Mouse (Mus musculus): Measurements from ENCODE around the gene Tfcp2.

The Tfcp2 gene

DNA sequence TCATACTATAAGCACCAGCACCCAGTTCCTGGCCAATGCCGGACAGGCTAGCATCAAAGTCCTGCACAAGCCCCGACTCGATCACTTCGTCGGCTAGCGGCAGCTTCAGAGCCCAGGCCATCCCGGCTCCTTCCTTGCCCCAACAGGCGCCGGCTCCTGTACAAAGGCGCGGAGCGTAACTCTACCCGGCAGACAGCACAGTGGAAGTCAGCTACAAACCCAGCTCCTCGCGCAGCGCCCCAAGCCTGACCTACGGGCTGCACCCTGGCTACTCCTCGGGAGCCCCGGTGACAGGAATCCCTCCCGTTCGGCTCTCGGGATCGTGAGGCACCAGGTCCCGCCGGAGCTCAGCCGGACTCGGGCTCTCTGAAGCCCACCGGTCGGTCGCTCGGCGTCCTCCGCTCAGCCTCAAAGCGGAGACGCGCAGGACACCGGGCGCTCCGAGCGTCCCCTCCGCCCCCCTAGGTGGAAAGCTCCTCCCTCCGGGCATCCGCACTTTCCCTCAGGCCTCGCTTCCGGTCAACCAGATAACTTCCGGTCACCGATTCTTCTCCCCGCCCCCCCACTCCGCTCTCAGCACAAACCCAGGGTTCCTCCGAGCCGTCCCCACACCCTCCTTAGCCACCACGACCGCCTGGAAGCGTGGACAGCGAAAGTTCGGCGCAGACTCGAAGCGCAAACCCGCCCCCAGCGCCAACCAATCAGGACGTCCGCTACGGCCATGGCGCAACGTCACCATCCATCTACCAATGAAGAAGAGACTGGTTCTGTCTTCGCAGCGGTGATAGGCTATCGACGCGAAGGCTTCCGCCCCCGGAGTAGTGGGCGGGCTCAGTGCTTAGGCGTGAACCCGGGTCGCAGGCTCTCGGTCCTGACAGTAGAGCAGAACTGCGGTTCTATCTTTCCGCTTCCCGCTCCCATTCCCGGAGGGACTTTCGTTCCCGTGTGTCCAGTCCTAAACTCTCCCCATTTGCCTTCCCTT, at the start of gene Tfcp2:
Tfcp2 (minus strand) TSS at position 683 of the 982 bp plus-strand sequence.
- peak; percentile 99 to 100 for DNase-seq (ENCODE audit: low spot score in 2 of 2)

DNA sequence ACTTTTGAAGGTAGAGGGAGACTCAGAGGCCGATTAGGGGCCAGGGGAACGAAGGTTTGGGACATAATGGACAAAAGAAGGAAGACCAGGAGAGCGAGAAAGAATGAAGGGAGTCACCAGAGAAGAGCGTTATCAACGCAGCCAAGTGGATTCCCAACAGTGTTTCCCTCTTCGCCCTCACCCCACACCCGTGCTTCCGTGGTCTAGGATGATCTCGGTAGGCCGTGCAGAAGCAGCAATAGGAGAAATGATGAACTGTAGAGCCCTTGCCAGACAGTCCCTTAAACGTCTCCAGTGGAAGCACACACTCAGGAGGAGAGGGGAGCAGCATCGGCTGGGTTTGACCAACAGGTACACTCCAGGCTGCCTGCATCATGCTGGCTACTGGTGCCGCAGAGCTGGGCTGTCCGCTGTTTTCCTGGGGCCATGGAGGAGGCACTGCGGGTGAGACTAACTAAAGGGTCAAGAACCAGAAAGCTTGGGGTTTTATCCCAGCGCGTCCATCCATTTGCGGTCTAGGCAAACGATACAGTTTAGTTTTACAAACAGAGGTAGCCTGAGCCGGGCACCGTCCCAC, 49.0 kb upstream of the Tfcp2 start:
- DNase-seq (ENCODE audit: low spot score in 2 of 2): no peak

DNA sequence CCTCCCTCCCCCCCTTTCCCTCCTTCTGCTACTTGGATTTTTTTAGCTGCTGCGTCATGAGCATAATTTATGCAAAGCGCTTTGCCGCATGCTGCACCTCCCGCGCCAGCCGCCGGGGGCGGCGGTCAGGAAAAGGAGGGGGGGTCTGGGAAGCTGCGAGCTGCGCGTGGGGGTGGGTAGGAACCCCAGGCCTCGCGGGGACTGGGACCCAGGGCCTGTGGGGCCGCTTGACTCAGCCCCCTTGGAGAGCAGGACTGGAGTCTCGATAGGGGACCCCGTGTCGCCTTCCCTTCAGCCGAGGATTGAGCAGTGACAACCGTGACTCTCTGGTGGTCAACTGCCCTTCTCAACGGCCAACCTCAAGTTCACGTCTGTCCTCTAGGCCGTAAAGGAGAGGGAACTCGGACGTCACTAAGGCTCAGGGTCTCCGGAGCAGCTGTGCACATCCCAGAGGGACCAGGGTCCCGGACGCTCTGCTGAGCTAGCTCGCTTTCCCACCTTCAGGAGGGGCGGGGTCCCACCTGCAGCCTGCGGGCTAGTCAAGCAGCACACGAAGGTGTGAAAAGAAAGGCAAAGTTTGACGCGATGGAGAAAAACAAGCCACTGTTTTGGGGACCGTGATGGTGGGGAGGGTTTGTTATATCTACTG, 48.4 kb upstream of the Tfcp2 start:
- DNase-seq (ENCODE audit: low spot score in 2 of 2): peak; percentile 64 to 71

DNA sequence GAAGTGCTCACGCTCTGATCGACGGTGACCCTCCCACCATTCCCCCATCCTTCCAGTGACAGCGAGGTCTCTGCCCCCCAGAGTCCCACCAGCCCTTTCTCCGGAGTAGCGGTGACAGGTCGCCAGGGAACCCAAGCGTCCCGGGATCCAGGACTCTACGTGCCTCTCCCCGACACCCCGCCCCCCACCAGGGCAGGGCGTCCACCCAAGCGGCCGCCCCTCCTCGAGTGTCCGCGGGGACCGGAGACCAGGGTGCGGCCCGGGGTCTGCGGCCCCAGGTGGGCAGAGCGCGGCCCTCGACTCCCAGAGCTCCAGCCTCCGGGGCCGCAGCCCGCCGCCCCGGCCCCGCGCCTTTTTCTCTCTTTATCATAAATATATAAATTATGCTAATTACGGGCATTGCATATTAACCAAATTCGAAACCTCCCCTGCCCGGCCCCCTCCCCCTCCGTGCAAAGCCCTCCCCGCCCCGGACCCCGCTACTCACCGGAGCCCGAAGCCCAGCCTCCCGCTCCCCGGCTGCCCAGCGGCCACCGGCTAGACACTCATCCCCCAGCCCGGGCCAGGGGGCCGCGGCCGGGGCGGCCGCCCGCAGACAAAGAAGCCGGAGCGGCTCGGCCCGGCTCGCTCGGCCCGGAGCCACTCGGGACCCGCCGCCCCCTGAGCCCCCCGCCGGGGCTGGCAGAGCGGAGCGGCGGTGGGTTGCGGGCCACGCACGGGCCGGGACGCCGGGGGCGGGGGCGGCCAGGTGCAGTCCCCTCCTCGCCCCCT, 47.7 kb upstream of the Tfcp2 start, which contains the start of gene Pou6f1:
Pou6f1 (minus strand) TSS at position 709 of the 771 bp plus-strand sequence.
- DNase-seq (ENCODE audit: low spot score in 2 of 2): peak; percentile 36 to 43

DNA sequence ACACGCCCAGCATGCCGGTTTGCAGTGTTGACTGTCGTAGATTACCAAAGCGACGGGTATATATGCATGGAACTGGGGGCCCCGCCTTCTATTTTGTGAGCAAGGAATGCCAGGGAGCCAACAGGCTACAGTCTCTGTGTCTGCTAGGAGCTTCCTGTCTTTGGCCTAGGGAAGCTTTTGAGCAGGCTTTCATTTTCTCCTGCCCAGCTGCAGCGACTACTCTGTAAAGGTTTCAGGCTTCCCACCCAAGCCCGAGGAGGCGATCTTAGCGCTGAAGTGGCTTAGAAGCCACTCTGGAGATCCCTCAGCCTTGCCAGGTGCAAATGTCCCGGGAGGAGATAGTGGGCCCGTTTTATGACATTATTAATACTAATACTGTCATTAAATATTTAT, 47.1 kb upstream of the Tfcp2 start:
- peak; percentile 40 to 56 for DNase-seq (ENCODE audit: low spot score in 2 of 2)

DNA sequence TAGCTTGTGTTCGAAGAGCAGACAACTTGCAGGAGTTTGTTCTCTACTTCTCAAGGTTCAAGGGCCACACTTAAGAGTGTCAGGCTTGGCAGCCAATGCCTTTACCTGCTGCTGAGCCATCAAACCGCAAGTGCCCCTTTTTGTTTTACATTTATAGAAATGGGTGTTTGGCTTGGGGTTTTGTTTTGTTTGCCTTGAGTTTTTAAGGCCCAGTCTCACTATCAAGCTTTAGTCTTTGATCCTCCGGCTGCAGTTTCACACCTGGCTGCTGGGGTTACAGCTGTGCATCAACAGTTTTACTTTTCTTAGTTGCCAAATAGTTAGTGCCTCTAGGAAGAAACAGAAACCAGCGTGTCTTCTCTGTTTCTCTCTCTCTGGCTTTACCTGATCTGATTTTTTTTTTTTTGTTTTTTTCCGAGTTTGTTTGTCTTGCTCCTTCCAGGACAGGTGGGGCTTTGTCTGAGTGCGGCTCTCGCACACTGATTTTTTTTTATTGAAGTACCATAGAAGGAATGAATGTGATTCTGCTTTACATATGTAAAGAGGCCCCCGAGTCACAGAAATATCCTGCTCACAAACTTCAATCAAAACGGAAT, 46.6 kb upstream of the Tfcp2 start:
- no peak for DNase-seq (ENCODE audit: low spot score in 2 of 2)

DNA sequence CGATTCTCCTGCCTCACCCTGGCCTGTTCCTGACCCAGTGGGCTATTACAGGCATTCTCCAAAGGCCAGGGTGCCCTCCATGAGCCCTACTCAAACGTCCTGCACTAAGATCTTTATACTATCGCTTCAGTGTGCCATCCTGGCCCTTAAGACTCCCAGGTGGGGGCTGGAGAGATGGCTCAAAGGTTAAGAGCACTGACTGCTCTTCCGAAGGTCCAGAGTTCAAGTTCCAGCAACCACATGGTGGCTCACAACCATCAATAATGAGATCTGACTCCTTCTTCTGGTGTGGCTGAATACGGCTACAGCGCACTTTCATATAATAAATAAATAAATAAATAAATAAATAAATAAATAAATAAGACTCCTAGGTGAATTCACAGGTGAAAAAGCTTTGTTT, 41.0 kb upstream of the Tfcp2 start:
- no peak for DNase-seq (ENCODE audit: low spot score in 2 of 2)

DNA sequence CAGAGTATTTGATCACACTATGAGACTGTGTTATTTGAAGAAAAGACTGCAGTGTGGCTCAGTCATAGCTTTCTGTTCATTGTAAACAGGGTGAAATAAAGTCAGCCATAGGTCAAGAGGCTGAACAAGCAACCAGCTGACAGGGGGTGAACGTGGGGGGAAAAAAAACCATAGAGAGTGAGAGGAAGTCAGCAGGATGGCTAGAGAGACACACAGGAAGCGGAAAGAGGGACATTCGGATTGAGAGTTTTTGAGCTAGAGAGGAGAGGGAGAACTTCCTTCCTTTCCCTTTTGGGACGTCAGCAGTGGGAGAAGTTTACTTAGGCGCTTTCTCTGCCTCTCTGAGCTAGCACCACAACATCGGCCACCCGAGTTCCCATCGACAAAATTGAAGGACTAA, 38.6 kb upstream of the Tfcp2 start:
- DNase-seq (ENCODE audit: low spot score in 2 of 2): no peak

DNA sequence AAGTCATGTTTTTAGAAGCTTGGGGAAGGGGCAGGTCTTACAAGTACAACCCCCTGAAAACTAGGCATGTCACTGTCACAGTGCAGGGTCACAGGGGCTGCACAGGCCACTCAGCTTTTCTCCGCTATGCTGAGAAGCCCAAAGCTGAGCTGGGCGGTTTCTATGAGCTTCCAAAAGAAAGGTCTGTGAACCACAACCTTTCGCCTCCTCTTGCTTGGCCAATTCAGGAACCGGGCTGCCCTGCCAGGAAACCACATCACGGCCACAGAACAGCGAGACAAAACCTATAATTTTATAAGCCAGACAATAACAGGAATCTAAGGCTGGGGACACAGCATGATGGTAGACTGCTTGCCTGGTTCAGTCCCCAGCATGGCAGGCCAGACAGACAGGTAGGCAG, 36.5 kb upstream of the Tfcp2 start:
- no peak for DNase-seq (ENCODE audit: low spot score in 2 of 2)

DNA sequence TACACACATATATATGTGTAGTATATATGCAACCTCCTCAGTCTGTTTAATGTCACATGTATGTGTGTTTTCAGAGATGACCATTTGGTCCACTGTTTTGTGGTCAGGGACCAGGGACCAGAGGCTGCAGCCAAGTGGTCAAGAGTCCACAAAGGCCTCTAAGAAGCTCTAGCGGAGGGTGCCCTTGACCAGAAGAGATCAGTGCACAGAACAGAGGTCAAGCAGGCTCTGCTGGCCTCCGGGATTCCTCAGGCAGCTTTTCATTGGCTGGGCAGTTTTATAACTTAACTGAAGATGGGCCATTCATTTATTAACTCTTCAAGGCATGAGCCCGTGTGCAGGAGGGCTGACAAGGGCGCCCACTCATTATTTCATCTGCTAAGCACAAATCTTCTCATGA, 35.4 kb upstream of the Tfcp2 start:
- DNase-seq (ENCODE audit: low spot score in 2 of 2): no peak

DNA sequence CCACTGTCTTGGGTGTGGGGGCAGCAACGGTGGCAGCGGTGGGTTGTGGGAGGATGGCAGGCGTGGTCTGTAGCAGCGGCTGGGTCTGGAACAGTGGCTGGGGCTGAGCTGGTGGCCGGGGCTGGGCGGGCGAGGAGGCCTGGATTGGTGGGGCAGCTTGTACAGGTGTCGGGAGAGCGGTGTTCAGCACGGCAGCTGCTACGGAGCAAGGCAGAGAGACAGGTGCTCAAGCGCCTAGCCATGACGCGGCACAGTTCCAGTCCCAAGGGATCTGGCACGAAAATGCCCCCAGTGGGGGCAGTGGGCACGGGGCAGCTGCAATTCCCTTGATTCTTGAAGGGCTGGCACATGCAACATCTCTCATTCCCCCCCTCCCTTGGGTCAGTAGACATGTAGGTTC, 34.1 kb upstream of the Tfcp2 start:
- DNase-seq (ENCODE audit: low spot score in 2 of 2): no peak

DNA sequence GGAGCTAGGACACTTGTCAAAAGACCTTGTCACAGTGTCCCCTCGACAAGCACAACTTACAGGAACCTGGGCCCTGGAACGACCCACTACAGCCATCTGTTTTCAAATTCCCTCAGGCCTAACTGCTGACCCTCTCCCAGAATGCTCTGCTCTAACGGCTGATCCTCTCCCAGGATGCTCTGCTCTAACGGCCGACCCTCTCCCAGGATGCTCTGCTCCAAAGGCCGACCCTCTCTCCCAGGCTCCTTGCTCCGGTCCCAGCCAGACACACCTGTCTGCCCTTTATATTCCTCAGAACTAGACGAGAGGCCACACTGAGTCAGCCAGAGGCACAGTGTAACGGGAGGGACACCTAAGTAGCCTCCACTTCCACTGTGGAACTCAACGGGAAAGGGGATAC, 28.3 kb upstream of the Tfcp2 start:
- no peak for DNase-seq (ENCODE audit: low spot score in 2 of 2)

DNA sequence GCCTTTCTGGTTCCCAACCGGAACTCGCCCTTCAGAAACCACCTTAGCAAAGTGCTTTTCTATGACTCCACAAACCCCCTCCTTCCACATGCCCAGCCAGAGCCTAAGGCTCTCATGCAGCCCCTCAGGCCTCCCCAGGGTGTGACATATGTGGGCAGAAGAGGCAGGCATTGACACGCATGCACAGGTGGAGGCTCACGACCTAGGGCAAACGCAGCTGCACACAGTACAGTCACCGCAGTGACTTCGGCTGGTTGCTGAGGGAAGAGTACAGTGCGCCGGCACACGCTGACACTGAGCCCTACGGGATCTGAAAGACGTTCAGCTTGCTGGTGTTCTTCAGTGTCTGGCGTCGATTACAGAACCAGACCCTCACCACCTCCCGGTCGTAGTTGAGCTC, 26.2 kb upstream of the Tfcp2 start:
- no peak for DNase-seq (ENCODE audit: low spot score in 2 of 2)

DNA sequence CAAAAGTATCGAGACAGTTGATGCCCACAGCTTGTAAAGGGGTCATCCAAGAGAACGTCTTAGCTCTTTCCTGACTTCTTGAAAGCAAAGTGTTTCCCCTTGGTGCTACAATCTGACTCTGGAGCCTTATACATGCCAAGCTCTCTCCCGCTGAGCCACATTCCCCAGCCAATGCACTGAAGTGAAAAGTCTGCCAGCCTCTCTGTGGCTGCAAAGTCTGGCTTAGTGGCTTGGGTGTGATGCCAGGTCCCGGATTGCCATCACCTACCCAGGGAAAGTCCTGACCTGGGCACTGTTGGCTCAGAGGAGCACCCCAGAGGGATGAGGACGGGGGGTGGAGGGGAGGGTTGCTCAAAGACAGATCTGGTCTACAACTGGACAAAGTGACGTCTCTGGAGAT, 25.0 kb upstream of the Tfcp2 start:
- no peak for DNase-seq (ENCODE audit: low spot score in 2 of 2)

DNA sequence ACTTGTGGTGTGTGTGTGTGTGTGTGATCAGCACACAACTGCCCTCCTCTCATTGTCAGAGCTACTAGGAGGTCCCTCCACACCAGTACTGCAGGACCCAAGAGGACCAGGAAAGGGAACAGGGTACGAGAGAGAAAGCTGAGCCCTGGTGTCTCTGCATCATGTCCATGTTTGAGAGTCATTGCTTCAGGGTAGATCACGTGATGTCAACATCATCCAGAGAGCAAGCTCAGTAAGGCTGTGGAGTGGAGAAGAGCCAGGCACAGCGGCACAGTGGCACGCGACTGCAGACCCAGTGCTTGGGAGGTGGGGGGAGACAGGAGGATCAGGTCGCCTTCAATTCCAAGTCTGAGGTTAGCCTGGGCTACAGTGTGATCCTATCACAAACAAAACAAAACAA, 24.6 kb upstream of the Tfcp2 start:
- no peak for DNase-seq (ENCODE audit: low spot score in 2 of 2)

DNA sequence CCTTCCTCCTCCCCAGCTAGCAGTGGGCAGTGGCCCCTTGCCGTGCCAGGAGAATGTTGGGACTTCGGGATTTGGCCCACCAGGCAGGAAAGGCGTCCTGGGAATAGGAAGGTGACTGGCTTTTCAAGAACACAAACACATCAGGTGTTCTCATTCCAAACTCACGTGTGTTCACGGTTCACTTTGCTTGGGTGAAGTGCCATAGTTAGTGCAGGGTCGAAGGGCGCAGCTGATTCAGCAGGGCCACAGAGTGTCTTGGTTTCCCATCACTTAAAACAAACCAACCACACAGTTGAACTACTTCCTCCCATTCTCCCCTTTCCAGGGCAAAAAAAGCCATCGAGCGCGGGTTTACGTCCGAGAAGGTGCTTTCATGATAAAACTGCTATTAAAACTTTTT, 23.6 kb upstream of the Tfcp2 start:
- DNase-seq (ENCODE audit: low spot score in 2 of 2): no peak

DNA sequence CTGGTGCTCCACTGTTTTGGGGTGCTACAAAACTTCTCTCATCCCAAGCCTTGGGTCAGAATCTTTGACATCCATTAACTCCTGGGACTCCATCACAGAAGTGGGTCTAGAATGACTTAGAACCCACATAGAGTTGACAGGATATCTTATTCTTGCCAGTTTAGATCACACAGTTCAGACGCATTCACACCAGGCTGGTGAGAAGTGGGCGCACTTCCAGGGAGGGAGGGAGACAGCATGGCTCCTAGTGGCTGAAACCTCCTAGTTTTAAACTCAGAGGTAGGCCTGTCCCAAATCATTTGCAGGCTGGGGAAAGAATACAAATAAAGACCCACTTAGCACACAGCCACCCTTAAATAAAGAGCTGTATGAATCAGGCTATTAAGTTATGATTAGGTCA, 22.6 kb upstream of the Tfcp2 start:
- no peak for DNase-seq (ENCODE audit: low spot score in 2 of 2)

DNA sequence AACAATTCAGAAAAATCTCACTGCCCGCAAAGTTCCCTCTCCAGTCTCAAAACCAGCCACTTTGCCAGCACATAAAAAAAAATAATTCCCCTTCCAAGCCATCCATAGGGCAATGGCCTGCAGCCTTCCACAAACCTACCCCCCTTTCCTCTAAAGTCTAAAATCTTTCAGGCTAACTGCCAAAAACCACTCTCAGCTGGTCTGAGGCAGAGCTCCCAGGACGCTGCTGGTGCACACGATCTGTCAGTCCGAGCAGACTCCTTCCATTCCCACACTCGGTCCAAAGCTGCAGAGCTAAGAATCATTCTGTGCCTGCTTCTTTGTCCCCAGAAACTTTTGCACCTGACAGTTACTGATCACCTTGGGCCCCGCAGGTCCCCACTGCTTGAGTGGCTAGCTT, 22.1 kb upstream of the Tfcp2 start:
- DNase-seq (ENCODE audit: low spot score in 2 of 2): no peak

DNA sequence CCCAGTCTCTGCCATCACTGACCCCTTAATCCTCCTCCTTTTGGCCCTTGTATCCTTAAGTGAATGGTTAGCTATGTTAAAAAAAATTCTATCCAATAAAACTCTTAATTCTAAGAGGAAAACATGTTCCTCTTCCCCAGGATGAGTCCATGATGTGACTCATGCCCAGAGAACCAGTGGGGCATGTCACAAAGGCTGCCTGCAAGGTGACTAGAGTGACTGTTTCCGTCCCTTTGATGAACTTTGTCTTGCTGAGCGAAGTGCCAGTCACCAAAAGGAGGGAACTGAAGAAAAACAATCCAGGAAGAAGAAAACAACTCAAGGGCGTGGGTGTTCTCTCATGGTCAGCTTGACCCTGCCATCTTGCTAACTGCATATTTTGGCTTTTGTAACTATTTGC, 17.4 kb upstream of the Tfcp2 start:
- DNase-seq (ENCODE audit: low spot score in 2 of 2): no peak

DNA sequence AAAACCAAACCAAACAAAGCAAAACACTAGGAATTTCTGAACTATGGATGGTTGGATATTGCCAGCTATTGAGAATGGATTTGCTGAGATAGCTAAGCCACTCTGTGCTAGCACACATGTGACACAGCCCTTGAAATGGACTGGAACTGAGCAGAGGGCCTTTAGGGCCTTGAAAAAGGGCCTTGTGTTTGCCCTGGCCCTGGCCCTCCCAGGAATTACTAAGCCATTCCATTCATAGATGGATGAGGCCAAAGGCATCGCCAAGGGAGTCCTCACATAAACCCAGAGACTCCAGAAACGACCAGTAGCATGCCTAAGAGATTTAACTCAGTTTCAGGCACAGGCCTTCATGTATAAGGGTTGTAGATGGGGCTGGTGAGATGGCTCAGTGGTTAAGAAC, 14.7 kb upstream of the Tfcp2 start:
- DNase-seq (ENCODE audit: low spot score in 2 of 2): no peak

DNA sequence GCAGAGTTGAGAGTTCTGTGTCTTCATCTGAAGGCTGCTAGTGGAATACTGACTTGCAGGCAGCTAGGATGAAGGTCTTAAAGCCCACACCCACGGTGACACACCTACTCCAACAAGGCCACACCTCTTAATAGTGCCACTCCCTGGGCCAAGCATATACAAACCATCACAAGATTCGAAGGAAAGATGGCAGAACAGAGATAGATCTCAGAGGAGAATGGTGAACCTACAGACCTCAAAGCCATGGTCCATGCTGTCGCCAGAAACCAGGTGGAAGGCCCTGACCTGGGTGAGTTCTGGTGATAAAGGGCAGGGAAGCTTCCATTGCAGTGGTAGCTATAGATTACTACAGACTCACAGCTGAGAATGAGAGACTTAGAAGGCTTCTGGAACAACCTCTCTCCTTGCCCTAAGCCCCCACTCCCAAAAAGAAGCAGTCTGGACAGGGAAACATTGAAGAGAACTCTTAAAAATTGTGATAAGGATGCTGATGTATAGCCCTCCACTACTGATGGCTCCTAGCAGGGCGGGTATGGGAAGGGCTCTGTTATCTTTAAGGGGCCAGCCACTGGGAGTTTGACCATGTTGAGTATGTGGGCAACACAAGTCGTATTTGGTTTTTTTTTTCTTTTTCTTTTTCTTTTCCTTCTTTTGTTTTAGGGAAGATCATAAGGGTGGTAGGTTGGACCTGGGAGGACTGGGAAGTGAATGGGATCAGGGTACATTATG, 6.1 kb upstream of the Tfcp2 start:
- no peak for DNase-seq (ENCODE audit: low spot score in 2 of 2)

All from right cerebral cortex, adult 2 months (tissue).